ENCODE assay signal across 11 mouse cellular contexts in genomic region chr7:19578436-19578835, GRCm38 (mm10). TPM values are rescaled to one million over a fixed set of nuclear protein-coding genes. Genes with fewer than 3 reads are reported as not detected.
DNase-seq lines count a peak whose midpoint lies in the region; ATAC-seq and TF ChIP-seq lines count a peak whose summit lies in the region.
"Had no signal": no experiment of that assay in that cellular context is flagged by ENCODE, and none has a peak within 500 bp of the region (broad histone marks: within the 10 kb centered on the region; RNA-seq: fewer than 3 reads in every experiment).

No protein-coding gene starts in this region.

- TF ChIP-seq POLR2A in ES-Bruce4 (IDR thresholded peaks at IDR 0.05; ENCODE audit: insufficient read depth, low read length): no peak

- no peak overlapping the region for H3K27ac ChIP-seq in kidney, embryonic 15.5 days
- 0 out of 2 replicates have a peak overlapping the region, but pooled peaks have one; percentile 30 for H3K27ac ChIP-seq in ES-Bruce4 (ENCODE audit: insufficient read depth, low read length)
- no peak overlapping the region for H3K27ac ChIP-seq in liver, embryonic 13.5 days
- H3K27ac ChIP-seq: forebrain, embryonic 13.5 days; hindbrain, embryonic 14.5 days had no signal

- no peak for ATAC-seq in kidney, embryonic 15.5 days (replicated peaks; ENCODE audit: low FRiP score)
- no peak for ATAC-seq in liver, embryonic 13.5 days (ENCODE audit: low read depth)
- ATAC-seq: forebrain, embryonic 13.5 days had no signal

- H3K79me2 ChIP-seq in C2C12 (ENCODE audit: control insufficient read depth, insufficient read depth): no peaks in the 10 kb centered on the region

- no peak for TF ChIP-seq CTCF in C2C12 (IDR thresholded peaks at IDR 0.05; ENCODE audit: control insufficient read depth, insufficient read depth, insufficient read length)
- TF ChIP-seq CTCF in ES-Bruce4 (IDR thresholded peaks at IDR 0.05; ENCODE audit: low read depth, low read length): no peak

- H3K79me3 ChIP-seq in C2C12 (ENCODE audit: low read depth): no peaks in the 10 kb centered on the region

- H3K9ac ChIP-seq in kidney, embryonic 15.5 days: no peak overlapping the region
- H3K9ac ChIP-seq in ES-Bruce4 (ENCODE audit: low read depth, poor library complexity, severe bottlenecking): peak overlapping the region; percentile 76
- H3K9ac ChIP-seq in liver, embryonic 13.5 days: peak overlapping the region; percentile 73; the same call in 1 of the 2 replicates
- H3K9ac ChIP-seq: forebrain, embryonic 13.5 days; hindbrain, embryonic 14.5 days had no signal

- H3K4me1 ChIP-seq in kidney, embryonic 15.5 days: peaks cover 22% of the 10 kb centered on the region
- H3K4me1 ChIP-seq in ES-Bruce4 (ENCODE audit: control insufficient read depth, insufficient read depth, low read length): peaks cover 9% of the 10 kb centered on the region
- H3K4me1 ChIP-seq in liver, embryonic 13.5 days (replicated peaks): peaks cover 61% of the 10 kb centered on the region

- TF ChIP-seq EP300 in ES-Bruce4 (IDR thresholded peaks at IDR 0.05; ENCODE audit: insufficient read depth, low read depth, low read length): no peak

- H3K9me3 ChIP-seq in kidney, embryonic 15.5 days (replicated peaks): no peaks in the 10 kb centered on the region
- no peaks in the 10 kb centered on the region for H3K9me3 ChIP-seq in ES-Bruce4 (replicated peaks; ENCODE audit: control insufficient read depth, insufficient read depth, low read length, poor library complexity, severe bottlenecking)
- no peaks in the 10 kb centered on the region for H3K9me3 ChIP-seq in liver, embryonic 13.5 days (replicated peaks)
- H3K9me3 ChIP-seq: forebrain, embryonic 13.5 days had no signal

- 57% methylated on average over 4 of the region's 4 CpGs for WGBS in kidney, embryonic 15.5 days
- WGBS in liver, embryonic 13.5 days (ENCODE audit: insufficient replicate concordance): 52% methylated on average over 4 of the region's 4 CpGs

- DNase-seq in kidney, adult 8-10 months: no peak
- no peak for DNase-seq in liver, embryonic 13.5 days
- DNase-seq in natural killer cell, adult 2 months (ENCODE audit: low spot score in 2 of 2): no peak
- DNase-seq in gastrocnemius, postnatal 14 days: no peak
- DNase-seq: kidney, postnatal 25 days; thymus, postnatal 36 days had no signal

- H3K4me3 ChIP-seq in kidney, embryonic 15.5 days (replicated peaks): 0 out of 2 replicates have a peak overlapping the region, but pooled peaks have one; percentile 46
- peak overlapping the region; percentile 29 for H3K4me3 ChIP-seq in C2C12 (ENCODE audit: insufficient read depth, poor library complexity, severe bottlenecking)
- peak overlapping the region; percentile 70 for H3K4me3 ChIP-seq in ES-Bruce4 (ENCODE audit: low read depth, low read length)
- peak overlapping the region; percentile 61; the same call in 1 of the 2 replicates for H3K4me3 ChIP-seq in liver, embryonic 13.5 days (replicated peaks)

- intact Hi-C loops in gastrocnemius, postnatal 14 days (cut with DNase I; ENCODE audit: low total_unique reads): no loop called here

- peaks cover 42% of the 10 kb centered on the region for H3K27me3 ChIP-seq in kidney, embryonic 15.5 days
- no peaks in the 10 kb centered on the region for H3K27me3 ChIP-seq in C2C12 (ENCODE audit: control insufficient read depth, insufficient read depth, insufficient read length)
- H3K27me3 ChIP-seq in ES-Bruce4 (ENCODE audit: control insufficient read depth, insufficient read depth, low read length, poor library complexity, severe bottlenecking): no peaks in the 10 kb centered on the region
- H3K27me3 ChIP-seq in liver, embryonic 13.5 days: peaks cover 16% of the 10 kb centered on the region; the same call in 1 of the 2 replicates

- peaks cover 34% of the 10 kb centered on the region for H3K36me3 ChIP-seq in kidney, embryonic 15.5 days
- no peaks in the 10 kb centered on the region for H3K36me3 ChIP-seq in C2C12 (ENCODE audit: control insufficient read depth, insufficient read depth)
- peaks cover 29% of the 10 kb centered on the region for H3K36me3 ChIP-seq in ES-Bruce4 (ENCODE audit: control insufficient read depth, insufficient read depth, low read length, poor library complexity, severe bottlenecking)
- peaks cover 39% of the 10 kb centered on the region for H3K36me3 ChIP-seq in liver, embryonic 13.5 days

- no peak overlapping the region for H3K4me2 ChIP-seq in kidney, embryonic 15.5 days
- H3K4me2 ChIP-seq in liver, embryonic 13.5 days: peak overlapping the region; percentile 96

- no peak overlapping the region for H3ac ChIP-seq in C2C12 (ENCODE audit: control insufficient read depth, insufficient read length, low read depth)

TF ChIP-seq in C2C12, 6 proteins besides CTCF, POLR2A, EP300 and RAD21:
- TF ChIP-seq USF1 (IDR thresholded peaks at IDR 0.05; ENCODE audit: low read depth): no peak
- no peak for TF ChIP-seq MAX (IDR thresholded peaks at IDR 0.05)
- TF ChIP-seq MYOD1 (IDR thresholded peaks at IDR 0.05; ENCODE audit: control insufficient read depth, insufficient read length, low read depth): no peak
- TF ChIP-seq CEBPB (IDR thresholded peaks at IDR 0.05; ENCODE audit: low read depth): no peak
- TF ChIP-seq MYOG (IDR thresholded peaks at IDR 0.05; ENCODE audit: control insufficient read depth, extremely low read depth, insufficient read length): no peak
- TF ChIP-seq FOSL1 (IDR thresholded peaks at IDR 0.05; ENCODE audit: insufficient read depth, low read length, poor library complexity, severe bottlenecking): no peak
TF ChIP-seq in C2C12: peak in this region for 0.

RNA-seq across cellular contexts. Expression of gene Gemin7, which starts 1.0 kb away (rescaled TPM):
- polyA plus RNA-seq in kidney, embryonic 15.5 days (2015; fragmentation: Nextera tagmentation; extraction: Ambion mirVana): 148 and 161 TPM in 2 replicates
- polyA plus RNA-seq in C2C12 (2012; fragmentation: generic; extraction: Trizol) (136 TPM), ES-Bruce4 (2011; ENCODE audit: insufficient read depth, insufficient read length, low read depth, missing spikeins) (25.2 and 30.5 TPM in 2 replicates)
- polyA plus RNA-seq in liver, embryonic 13.5 days (2015; fragmentation: Nextera tagmentation; extraction: Ambion mirVana): 84.9 and 92.7 TPM in 2 replicates
- total RNA-seq in gastrocnemius, postnatal 14 days (2021): 10 to 100 TPM; 50.0 to 55.1 TPM

RNA-seq across cellular contexts. Expression of gene Zfp296, which starts 1.3 kb away (rescaled TPM):
- 0.55 and 0.66 TPM in 2 replicates for polyA plus RNA-seq in kidney, embryonic 15.5 days (2015; fragmentation: Nextera tagmentation; extraction: Ambion mirVana)
- 1.9 TPM for polyA plus RNA-seq in C2C12 (2012; fragmentation: generic; extraction: Trizol)
- 21.5 and 23.5 TPM in 2 replicates for polyA plus RNA-seq in ES-Bruce4 (2011; ENCODE audit: insufficient read depth, insufficient read length, low read depth, missing spikeins)
- polyA plus RNA-seq in liver, embryonic 13.5 days (2015; fragmentation: Nextera tagmentation; extraction: Ambion mirVana): 1.3 and 1.5 TPM in 2 replicates
- total RNA-seq in gastrocnemius, postnatal 14 days (2021): under 1 TPM in 1 of 2 experiments, not detected in 1; 0.27 TPM

RNA-seq across cellular contexts. Expression of gene Ppp1r37, which starts 15.6 kb away (rescaled TPM):
- 21.3 and 24.4 TPM in 2 replicates for polyA plus RNA-seq in kidney, embryonic 15.5 days (2015; fragmentation: Nextera tagmentation; extraction: Ambion mirVana)
- polyA plus RNA-seq in C2C12 (2012; fragmentation: generic; extraction: Trizol) (32.6 TPM), ES-Bruce4 (2011; ENCODE audit: insufficient read depth, insufficient read length, low read depth, missing spikeins) (16.1 and 19.1 TPM in 2 replicates)
- 7.8 and 8.3 TPM in 2 replicates for polyA plus RNA-seq in liver, embryonic 13.5 days (2015; fragmentation: Nextera tagmentation; extraction: Ambion mirVana)
- total RNA-seq in gastrocnemius, postnatal 14 days (2021): 10 to 100 TPM; 34.4 to 34.5 TPM

RNA-seq across cellular contexts. Expression of gene Clasrp, which starts 25.9 kb away (rescaled TPM):
- 50.6 and 58.6 TPM in 2 replicates for polyA plus RNA-seq in kidney, embryonic 15.5 days (2015; fragmentation: Nextera tagmentation; extraction: Ambion mirVana)
- polyA plus RNA-seq in C2C12 (2012; fragmentation: generic; extraction: Trizol) (19.0 TPM), ES-Bruce4 (2011; ENCODE audit: insufficient read depth, insufficient read length, low read depth, missing spikeins) (52.3 and 57.4 TPM in 2 replicates)
- polyA plus RNA-seq in liver, embryonic 13.5 days (2015; fragmentation: Nextera tagmentation; extraction: Ambion mirVana): 14.3 and 15.7 TPM in 2 replicates
- 10 to 100 TPM; 10.6 to 12.0 TPM for total RNA-seq in gastrocnemius, postnatal 14 days (2021)

RNA-seq across cellular contexts. Expression of gene Relb, which starts 50.8 kb away (rescaled TPM):
- polyA plus RNA-seq in kidney, embryonic 15.5 days (2015; fragmentation: Nextera tagmentation; extraction: Ambion mirVana): 8.8 and 10.0 TPM in 2 replicates
- polyA plus RNA-seq in C2C12 (2012; fragmentation: generic; extraction: Trizol): 11.1 TPM
- 11.7 and 11.9 TPM in 2 replicates for polyA plus RNA-seq in ES-Bruce4 (2011; ENCODE audit: insufficient read depth, insufficient read length, low read depth, missing spikeins)
- 1.6 and 1.7 TPM in 2 replicates for polyA plus RNA-seq in liver, embryonic 13.5 days (2015; fragmentation: Nextera tagmentation; extraction: Ambion mirVana)
- 1 to 10 TPM; 4.9 to 7.3 TPM for total RNA-seq in gastrocnemius, postnatal 14 days (2021)
